Mouse (Mus musculus): ENCODE results near the gene Grasp. TPM values are rescaled to one million over a fixed set of nuclear protein-coding genes. Genes with fewer than 3 reads are reported as not detected.

The Grasp gene
- polyA plus RNA-seq, 1 experiment from 2014 or later = 6.4 TPM

GRCm38 (mm10) chr15:101242645-101243044, 18.7 kb downstream of the Grasp start:
- Histone ChIP-seq H3K27ac (ENCODE audit: low read length) (peak overlapping the region; percentile 84), H3K4me1 (ENCODE audit: control insufficient read depth, insufficient read depth, low read length) (peaks cover 23% of the 10 kb centered on the region), H3K36me3 (ENCODE audit: control insufficient read depth, insufficient read depth, low read length) (no peaks in the 10 kb centered on the region), H3K4me3 (ENCODE audit: low read depth, low read length) (no peak overlapping the region), H3K9me3 (ENCODE audit: control insufficient read depth, low read depth, low read length) (no peaks in the 10 kb centered on the region), H3K4me2 (replicated peaks; ENCODE audit: low read depth, low read length) (no peak overlapping the region), H3K9ac (replicated peaks; ENCODE audit: low read depth, low read length) (no peak overlapping the region), H3K27me3 (ENCODE audit: control insufficient read depth, insufficient read depth, low read length) (no peaks in the 10 kb centered on the region)
- 16% methylated on average over 8 of the region's 8 CpGs for WGBS
- ATAC-seq (ENCODE audit: insufficient number of reproducible peaks, insufficient read depth, low FRiP score, low read depth) = no peak

- Histone ChIP-seq H3K4me2 (replicated peaks; ENCODE audit: low read depth, low read length) (no peak overlapping the region), H3K9me3 (ENCODE audit: control insufficient read depth, low read depth, low read length) (no peaks in the 10 kb centered on the region), H3K36me3 (ENCODE audit: control insufficient read depth, insufficient read depth, low read length) (no peaks in the 10 kb centered on the region), H3K27me3 (ENCODE audit: control insufficient read depth, insufficient read depth, low read length) (no peaks in the 10 kb centered on the region), H3K27ac (ENCODE audit: low read length) (no peak overlapping the region), H3K4me1 (ENCODE audit: control insufficient read depth, insufficient read depth, low read length) (peaks cover 31% of the 10 kb centered on the region), H3K9ac (replicated peaks; ENCODE audit: low read depth, low read length) (no peak overlapping the region), H3K4me3 (ENCODE audit: low read depth, low read length) (no peak overlapping the region)
- WGBS = 77% methylated on average over 3 of the region's 3 CpGs
- ATAC-seq (ENCODE audit: insufficient number of reproducible peaks, insufficient read depth, low FRiP score, low read depth) = no peak
Observed at GRCm38 (mm10) chr15:101244012-101244411, 20.0 kb downstream of the Grasp start.

- 1% methylated on average over 56 of the region's 56 CpGs for WGBS
- Histone ChIP-seq H3K4me1 (ENCODE audit: control insufficient read depth, insufficient read depth, low read length) (peaks cover 23% of the 10 kb centered on the region), H3K4me2 (replicated peaks; ENCODE audit: low read depth, low read length) (peak overlapping the region; percentile 59), H3K27ac (ENCODE audit: low read length) (peak overlapping the region; percentile 85), H3K36me3 (ENCODE audit: control insufficient read depth, insufficient read depth, low read length) (no peaks in the 10 kb centered on the region), H3K4me3 (ENCODE audit: low read depth, low read length) (peak overlapping the region; percentile 25), H3K27me3 (ENCODE audit: control insufficient read depth, insufficient read depth, low read length) (no peaks in the 10 kb centered on the region), H3K9ac (replicated peaks; ENCODE audit: low read depth, low read length) (peak overlapping the region; percentile 48), H3K9me3 (ENCODE audit: control insufficient read depth, low read depth, low read length) (no peaks in the 10 kb centered on the region)
- peak; percentile 97 for ATAC-seq (ENCODE audit: insufficient number of reproducible peaks, insufficient read depth, low FRiP score, low read depth)
Observed at GRCm38 (mm10) chr15:101246231-101247154, 22.5 kb downstream of the Grasp start.

- no peak overlapping the region for H3K4me3 ChIP-seq (ENCODE audit: low read depth, low read length)
Observed at GRCm38 (mm10) chr15:101247155-101247498, 23.1 kb downstream of the Grasp start.

DNA sequence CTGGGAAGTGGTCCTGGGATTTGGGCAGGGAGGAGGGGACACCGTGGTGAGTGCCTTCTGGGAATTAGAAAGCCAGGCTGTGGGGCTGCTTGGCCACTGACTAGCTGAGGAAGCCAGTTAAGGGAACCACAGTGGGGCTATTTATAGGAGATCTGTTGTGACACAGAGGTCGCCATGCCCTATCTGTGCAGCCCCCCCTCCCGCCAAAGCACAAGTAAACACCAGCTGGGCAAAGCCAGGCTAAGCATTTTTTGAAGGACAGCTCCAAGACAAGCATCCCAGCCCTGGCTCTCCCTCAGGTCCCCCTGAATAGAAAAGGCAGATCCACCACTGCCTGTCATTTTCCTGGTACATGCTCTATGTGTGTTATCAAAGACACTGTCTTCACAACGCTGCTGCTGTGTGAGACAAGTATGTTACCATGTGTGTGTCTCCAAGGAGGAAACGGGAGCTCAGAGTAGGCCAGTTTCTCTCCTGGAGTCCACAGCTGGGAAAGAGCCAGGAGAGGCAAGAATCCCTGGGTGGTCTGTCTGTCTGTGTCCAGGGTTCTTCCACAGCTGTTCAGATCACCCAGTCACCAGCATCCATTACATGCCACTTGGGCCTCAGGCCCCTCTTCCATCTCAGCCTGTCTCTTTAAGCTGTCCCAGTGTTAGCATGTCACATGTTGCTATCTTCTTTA, 24.2 kb downstream of the Grasp start:
- no peak for ATAC-seq (ENCODE audit: insufficient number of reproducible peaks, insufficient read depth, low FRiP score, low read depth)
- peak overlapping the region; percentile 69 for H3K27ac ChIP-seq (ENCODE audit: low read length)

More at GRCm38 (mm10) chr15:101247155-101247498, 23.1 kb downstream of the Grasp start:
- no peak for ATAC-seq (ENCODE audit: insufficient number of reproducible peaks, insufficient read depth, low FRiP score, low read depth)
- Histone ChIP-seq H3K9me3 (ENCODE audit: control insufficient read depth, low read depth, low read length) (no peaks in the 10 kb centered on the region), H3K27me3 (ENCODE audit: control insufficient read depth, insufficient read depth, low read length) (no peaks in the 10 kb centered on the region), H3K4me2 (replicated peaks; ENCODE audit: low read depth, low read length) (peak overlapping the region; percentile 59), H3K4me1 (ENCODE audit: control insufficient read depth, insufficient read depth, low read length) (peaks cover 19% of the 10 kb centered on the region), H3K36me3 (ENCODE audit: control insufficient read depth, insufficient read depth, low read length) (no peaks in the 10 kb centered on the region), H3K27ac (ENCODE audit: low read length) (peak overlapping the region; percentile 21; the same call in 1 of the 2 replicates), H3K9ac (replicated peaks; ENCODE audit: low read depth, low read length) (peak overlapping the region; percentile 48; the same call in 1 of the 2 replicates)
- WGBS = 77% methylated on average over 1 of the region's 1 CpGs

GRCm38 (mm10) chr15:101250220-101250800, 26.3 kb downstream of the Grasp start:
- H3K27ac ChIP-seq (ENCODE audit: low read length) = no peak overlapping the region
- no peaks in the 10 kb centered on the region for H3K36me3 ChIP-seq (ENCODE audit: control insufficient read depth, insufficient read depth, low read length)
- WGBS = 79% methylated on average over 9 of the region's 9 CpGs
- H3K9ac ChIP-seq (replicated peaks; ENCODE audit: low read depth, low read length) = no peak overlapping the region
- H3K27me3 ChIP-seq (ENCODE audit: control insufficient read depth, insufficient read depth, low read length) = no peaks in the 10 kb centered on the region
- ATAC-seq (ENCODE audit: insufficient number of reproducible peaks, insufficient read depth, low FRiP score, low read depth) = no peak
- no peak overlapping the region for H3K4me3 ChIP-seq (ENCODE audit: low read depth, low read length)
- H3K4me2 ChIP-seq (replicated peaks; ENCODE audit: low read depth, low read length) = no peak overlapping the region
- peaks cover 19% of the 10 kb centered on the region for H3K4me1 ChIP-seq (ENCODE audit: control insufficient read depth, insufficient read depth, low read length)
- no peaks in the 10 kb centered on the region for H3K9me3 ChIP-seq (ENCODE audit: control insufficient read depth, low read depth, low read length)

More for the DNA sequence above, 24.2 kb downstream of the Grasp start:
- H3K9me3 ChIP-seq (ENCODE audit: control insufficient read depth, low read depth, low read length) = no peaks in the 10 kb centered on the region
- peaks cover 19% of the 10 kb centered on the region for H3K4me1 ChIP-seq (ENCODE audit: control insufficient read depth, insufficient read depth, low read length)
- no peak overlapping the region for H3K4me2 ChIP-seq (replicated peaks; ENCODE audit: low read depth, low read length)
- no peaks in the 10 kb centered on the region for H3K27me3 ChIP-seq (ENCODE audit: control insufficient read depth, insufficient read depth, low read length)
- no peak overlapping the region for H3K4me3 ChIP-seq (ENCODE audit: low read depth, low read length)
- WGBS = 55% methylated on average over 5 of the region's 5 CpGs
- no peaks in the 10 kb centered on the region for H3K36me3 ChIP-seq (ENCODE audit: control insufficient read depth, insufficient read depth, low read length)
- H3K9ac ChIP-seq (replicated peaks; ENCODE audit: low read depth, low read length) = no peak overlapping the region

DNA sequence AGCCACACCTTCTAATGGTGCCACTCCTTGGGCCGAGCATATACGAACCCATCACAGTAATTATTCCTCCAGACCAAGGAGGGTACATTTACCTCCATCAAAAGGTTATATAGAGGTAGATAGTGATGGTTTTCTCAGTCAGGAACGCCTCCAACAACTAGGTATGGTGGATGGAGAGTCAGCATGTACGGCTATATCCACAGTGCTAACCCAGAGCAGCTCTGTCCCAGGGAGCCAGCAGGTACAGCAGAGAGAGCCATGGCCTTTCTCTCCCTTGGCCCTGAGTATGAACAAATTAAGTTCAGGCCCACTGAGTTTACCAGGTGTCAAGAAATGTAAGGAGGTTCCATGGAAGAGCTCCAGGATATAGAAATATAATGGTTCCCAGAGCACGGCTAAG, 27.9 kb downstream of the Grasp start:
- Histone ChIP-seq H3K36me3 (ENCODE audit: control insufficient read depth, insufficient read depth, low read length) (no peaks in the 10 kb centered on the region), H3K4me3 (ENCODE audit: low read depth, low read length) (no peak overlapping the region), H3K27me3 (ENCODE audit: control insufficient read depth, insufficient read depth, low read length) (no peaks in the 10 kb centered on the region), H3K4me2 (replicated peaks; ENCODE audit: low read depth, low read length) (no peak overlapping the region), H3K27ac (ENCODE audit: low read length) (no peak overlapping the region), H3K4me1 (ENCODE audit: control insufficient read depth, insufficient read depth, low read length) (peaks cover 13% of the 10 kb centered on the region), H3K9ac (replicated peaks; ENCODE audit: low read depth, low read length) (no peak overlapping the region), H3K9me3 (ENCODE audit: control insufficient read depth, low read depth, low read length) (no peaks in the 10 kb centered on the region)
- no peak for ATAC-seq (ENCODE audit: insufficient number of reproducible peaks, insufficient read depth, low FRiP score, low read depth)
- WGBS = 90% methylated on average over 5 of the region's 5 CpGs

DNA sequence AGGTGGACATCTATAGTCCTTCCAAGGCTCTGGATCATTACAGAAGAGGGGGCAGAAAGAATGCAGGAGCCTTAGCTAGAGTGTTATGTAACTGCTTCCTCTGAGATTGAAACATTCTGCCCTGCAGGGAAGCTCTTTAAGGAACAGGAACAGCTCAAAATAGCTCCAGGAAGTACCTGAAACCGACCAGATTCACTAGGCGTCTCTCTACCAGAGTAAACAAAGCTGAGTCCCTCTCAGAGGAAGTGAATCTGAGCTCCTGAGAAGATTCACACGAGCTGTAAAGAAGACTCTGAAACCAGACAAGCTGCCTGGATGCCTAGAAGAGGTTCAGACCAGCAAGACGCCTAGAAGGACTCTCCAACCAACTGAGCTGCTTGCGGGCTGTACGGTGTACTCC, 28.6 kb downstream of the Grasp start:
- H3K9me3 ChIP-seq (ENCODE audit: control insufficient read depth, low read depth, low read length) = no peaks in the 10 kb centered on the region
- no peaks in the 10 kb centered on the region for H3K27me3 ChIP-seq (ENCODE audit: control insufficient read depth, insufficient read depth, low read length)
- H3K9ac ChIP-seq (replicated peaks; ENCODE audit: low read depth, low read length) = no peak overlapping the region
- peaks cover 8% of the 10 kb centered on the region for H3K4me1 ChIP-seq (ENCODE audit: control insufficient read depth, insufficient read depth, low read length)
- H3K27ac ChIP-seq (ENCODE audit: low read length) = no peak overlapping the region
- H3K36me3 ChIP-seq (ENCODE audit: control insufficient read depth, insufficient read depth, low read length) = no peaks in the 10 kb centered on the region
- H3K4me3 ChIP-seq (ENCODE audit: low read depth, low read length) = no peak overlapping the region
- H3K4me2 ChIP-seq (replicated peaks; ENCODE audit: low read depth, low read length) = no peak overlapping the region
- no peak for ATAC-seq (ENCODE audit: insufficient number of reproducible peaks, insufficient read depth, low FRiP score, low read depth)
- WGBS = 78% methylated on average over 6 of the region's 6 CpGs
